Mouse (Mus musculus) granulocyte monocyte progenitor cell, adult 5-6 weeks (primary cell): ENCODE measurements around the gene Cfap73. TPM values are rescaled to one million over a fixed set of nuclear protein-coding genes. Genes with fewer than 3 reads are reported as not detected.

Source experiments
- ATAC-seq: replicated peaks from 2 replicates; pipeline ENCODE4 v1.8.0; 2016; ENCODE audit warnings: mild to moderate bottlenecking, moderate TSS enrichment, inconsistent platforms; ENCODE audit not compliant: poor library complexity, severe bottlenecking
- total RNA-seq, 2 experiments: library from RNA; stranded (forward) in 1 of 2; stranded (reverse) in 1 of 2; fragments of 200-712, 200-1000 nt in 1 of 2; fragments of >200 nt in 1 of 2; fragmentation: Nextera tagmentation in 1 of 2; gene quantifications; 2 replicates each; pipeline ENCODE4 v1.2.3; 2014 to 2017

Gene Cfap73
- total RNA-seq, 2 experiments from 2014 or later: not detected

DNA sequence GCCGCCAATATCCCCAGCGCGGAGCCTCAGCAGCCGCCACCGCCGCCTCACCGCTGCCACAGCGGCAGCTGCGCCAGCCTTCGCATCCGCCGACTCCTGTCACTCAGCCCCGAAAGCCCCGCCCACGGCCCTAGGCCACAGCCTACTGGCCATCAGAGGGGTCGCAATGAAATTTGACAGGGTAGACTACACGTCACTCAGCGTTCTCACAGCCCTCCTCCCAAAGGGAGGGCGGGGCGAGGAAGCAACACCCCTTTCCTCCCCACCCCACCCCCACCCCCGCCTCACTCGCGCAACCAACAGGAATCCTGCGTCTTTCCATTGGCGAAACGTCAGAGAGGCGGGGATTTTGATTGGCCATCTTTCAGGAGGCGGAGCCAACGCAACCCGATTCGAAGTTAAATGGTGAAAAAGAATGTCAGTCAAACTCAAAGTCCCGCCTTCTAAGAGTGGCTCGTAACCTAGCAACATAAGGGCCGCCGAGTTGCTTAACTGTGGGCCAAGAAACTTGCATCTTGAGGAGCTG, 45.4 kb downstream of the Cfap73 start, which contains the start of the genes Tpcn1 and Iqcd:
Tpcn1 (minus strand) TSS at position 105 of the 526 bp plus-strand sequence.
Iqcd (plus strand) TSS at position 448 of the 526 bp plus-strand sequence.
- ATAC-seq: peak; percentile 91

DNA sequence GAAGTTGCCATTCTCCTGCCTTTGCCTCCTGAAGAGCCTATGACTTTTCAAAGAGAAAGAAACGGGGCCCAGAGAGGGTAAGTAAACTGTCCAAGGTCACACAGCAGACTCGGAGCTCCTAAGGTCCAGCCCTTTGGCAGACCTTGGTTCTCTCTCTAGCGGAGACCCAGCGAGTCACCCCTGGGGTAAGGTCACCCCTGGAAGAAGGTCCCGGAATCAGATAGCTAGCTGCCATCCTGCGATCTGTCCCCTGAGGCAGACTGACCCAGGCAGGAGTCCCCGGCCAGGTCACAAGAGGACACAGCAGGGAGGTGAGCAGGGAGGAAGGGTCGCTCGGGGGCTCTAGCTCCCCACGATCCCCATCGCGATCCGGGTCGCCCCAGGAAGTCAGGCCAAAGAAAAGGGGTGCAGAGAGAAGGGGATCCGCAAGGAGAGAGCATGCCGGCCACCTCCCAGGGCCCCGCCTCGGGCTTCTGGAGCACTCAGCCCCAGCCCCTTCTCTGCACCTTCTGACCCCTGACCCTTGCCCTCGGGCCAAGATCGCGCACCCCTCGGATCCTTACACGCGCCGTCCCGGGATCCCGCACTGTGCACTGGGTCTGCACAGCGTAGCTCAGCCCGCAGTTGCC, 46.0 kb downstream of the Cfap73 start:
- no peak for ATAC-seq

DNA sequence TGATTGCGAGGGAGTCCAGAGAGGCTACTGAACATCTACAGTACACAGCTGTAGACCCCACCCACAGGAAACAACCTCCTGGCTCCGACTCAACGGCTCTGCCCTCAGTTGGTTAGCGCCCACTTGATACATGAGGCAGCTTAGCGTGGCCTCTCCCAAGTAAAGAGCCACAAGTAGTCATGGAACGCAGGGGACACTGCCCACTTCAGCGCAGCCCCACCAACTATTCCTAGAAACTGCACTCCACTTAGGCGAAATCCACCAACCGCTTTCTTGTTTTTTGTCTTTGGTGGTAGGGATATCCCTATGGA, 46.5 kb downstream of the Cfap73 start:
- ATAC-seq: no peak

DNA sequence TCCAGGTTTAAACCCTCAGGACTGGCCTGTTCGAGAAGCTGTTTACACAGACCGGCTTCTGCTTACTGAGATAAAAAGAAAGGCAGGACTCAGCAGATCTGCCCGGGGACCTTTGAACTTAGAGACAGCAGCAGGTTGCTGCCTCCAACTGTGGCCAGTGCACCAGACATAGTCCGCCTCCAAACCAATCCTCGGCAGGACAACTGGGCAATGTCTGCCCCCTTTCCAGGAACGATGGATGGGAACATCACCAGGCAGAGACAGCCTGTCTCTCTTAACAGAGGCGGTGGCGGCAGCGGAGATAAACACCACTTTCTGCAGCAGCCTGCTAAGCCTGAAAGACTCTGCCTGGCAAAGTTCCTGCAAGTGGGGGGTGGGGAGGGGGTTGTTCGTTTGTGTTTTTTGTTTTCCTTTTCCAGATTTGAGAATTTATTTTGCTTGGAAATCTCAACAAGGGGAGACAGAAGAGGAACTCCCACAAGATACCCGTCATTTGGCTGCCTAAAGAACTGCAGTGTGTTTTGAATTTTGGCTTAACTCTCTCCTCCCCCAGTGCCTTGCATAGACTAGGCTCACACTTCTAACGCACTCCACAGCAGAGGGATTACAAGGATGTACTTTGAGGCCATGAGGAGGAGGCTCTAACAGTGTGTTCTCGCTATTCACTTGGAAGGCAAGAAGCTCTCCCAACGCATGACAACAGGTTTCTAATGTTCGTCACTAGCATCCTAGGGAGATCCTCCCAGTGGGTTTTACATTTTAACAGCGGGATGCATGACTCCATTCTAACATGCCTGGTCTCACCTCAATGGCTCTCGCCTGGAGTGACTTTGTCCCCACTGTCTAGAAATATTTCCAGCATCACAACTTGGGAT, 47.1 kb downstream of the Cfap73 start:
- no peak for ATAC-seq

DNA sequence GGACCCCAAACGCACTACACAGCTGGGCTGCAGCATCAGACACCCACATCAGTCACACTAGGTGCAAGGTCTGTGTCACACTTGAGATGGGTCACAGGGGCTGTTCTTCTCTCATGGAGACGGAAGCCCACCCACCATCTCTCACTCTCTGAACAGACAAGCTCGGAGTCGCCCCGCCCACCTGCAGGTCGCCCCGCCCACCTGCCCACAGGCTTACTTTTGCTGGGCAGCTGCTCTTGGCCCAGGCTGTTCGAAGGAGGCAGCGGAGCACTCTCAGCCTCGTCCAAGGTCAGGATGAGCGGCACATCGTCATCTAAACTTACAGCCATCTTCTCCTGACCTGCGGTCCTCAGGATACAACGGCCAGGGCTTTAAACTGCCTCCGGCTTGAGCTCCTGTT, 49.1 kb downstream of the Cfap73 start:
- no peak for ATAC-seq

DNA sequence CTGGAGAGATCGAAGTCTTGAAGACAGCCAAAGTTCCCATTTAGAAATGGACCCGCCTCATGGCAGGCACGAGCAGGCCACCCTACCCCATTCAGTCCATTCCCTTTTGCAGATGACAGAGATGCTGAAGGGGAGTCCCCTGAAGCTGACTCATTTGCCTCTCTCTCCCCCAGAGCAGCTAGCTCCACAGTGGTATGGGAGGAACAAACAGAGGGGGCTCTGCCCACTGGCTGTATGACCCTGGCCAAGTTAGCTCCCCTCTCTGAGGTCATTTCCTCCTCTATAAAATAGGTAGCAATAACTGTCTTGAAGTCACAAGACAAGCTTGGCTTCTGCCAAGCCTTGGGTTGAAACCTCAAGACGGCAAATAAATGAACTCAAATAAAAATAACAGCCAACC, 50.5 kb downstream of the Cfap73 start:
- no peak for ATAC-seq

DNA sequence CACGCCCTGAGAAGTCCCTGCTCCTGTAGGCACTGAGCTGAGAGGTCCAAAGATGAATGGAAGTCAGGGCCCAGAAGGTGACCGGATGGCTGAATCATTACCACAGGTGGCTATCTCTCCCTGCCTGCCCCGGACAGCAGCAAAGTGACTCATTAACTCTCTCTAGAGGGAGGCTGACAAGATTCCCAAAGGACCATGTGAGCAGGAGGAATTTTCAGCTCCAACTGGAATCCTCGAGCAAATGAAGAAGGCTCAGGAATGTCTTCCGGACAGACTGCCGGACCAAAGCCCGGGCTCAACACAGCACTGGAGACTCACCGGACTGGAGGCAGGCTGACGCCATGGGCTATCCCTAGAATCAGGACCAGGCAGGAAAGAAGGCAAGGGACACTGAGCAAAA, 52.0 kb downstream of the Cfap73 start:
- ATAC-seq: no peak

DNA sequence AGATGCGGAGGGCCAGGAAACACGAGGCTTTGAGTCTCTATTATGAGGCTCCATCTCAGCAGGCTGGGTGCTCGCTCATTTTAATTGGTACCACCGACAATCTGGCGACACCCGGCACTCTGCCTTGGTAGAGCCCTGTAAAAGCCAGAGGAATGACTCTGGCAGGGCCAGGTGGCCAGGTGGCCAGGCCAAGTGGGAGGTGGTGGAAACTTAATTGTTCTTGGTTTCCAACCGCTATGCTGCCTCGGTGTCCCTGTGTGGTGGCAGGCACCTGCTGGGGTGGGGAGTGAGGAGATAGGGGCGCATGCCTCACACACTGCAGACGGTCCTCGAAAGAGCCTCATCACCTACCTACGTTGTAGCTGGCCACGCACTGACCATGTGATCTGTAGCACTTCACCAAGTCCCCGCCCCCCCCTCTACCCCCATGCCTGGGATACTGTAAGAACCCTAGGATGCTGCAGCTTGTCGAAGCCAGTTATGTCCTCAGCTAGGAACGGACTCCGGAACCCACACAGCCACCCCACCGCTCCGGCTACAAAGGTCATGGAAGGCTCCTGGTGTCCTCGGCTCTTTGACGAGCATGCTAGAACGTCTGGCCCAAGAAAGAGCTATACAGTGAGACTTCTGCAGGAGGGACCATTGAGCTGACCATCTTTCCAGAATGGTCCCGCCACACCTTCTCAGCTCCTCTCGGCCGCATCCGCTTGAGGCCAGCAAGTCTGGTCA, 54.0 kb downstream of the Cfap73 start:
- no peak for ATAC-seq

DNA sequence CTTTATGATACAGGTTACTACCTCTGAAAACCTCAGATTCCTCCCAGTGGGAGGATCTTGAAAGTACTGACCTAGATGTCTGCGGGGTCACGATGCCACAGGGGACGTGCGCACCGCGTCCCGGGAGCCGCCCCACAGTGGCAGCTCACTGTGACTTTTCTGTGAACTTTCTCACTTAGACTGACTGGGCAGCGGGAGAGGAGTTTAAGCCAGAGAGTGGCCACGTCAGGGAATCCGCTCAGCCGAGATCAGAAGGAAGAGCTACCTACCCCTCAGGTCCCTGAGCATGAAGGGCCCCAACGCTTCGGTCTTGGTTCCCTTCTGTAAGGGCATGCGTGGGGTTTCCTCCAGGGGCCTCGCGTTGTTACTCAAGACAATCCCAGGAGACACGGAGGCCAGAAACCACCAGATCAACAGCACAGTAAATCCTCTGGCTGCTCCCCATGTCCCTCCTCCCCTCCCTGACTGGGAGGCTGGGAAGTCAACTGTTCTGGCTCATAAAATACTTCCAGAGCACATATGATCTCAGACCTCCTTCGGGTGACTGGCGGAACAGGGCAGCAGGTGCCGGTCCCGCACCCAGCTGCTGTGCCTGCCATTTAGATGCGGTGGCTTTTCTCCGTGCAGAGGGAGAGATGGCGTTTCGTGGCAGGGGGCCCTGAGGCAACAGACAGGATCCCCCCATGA, 54.7 kb downstream of the Cfap73 start:
- peak; percentile 47 for ATAC-seq

DNA sequence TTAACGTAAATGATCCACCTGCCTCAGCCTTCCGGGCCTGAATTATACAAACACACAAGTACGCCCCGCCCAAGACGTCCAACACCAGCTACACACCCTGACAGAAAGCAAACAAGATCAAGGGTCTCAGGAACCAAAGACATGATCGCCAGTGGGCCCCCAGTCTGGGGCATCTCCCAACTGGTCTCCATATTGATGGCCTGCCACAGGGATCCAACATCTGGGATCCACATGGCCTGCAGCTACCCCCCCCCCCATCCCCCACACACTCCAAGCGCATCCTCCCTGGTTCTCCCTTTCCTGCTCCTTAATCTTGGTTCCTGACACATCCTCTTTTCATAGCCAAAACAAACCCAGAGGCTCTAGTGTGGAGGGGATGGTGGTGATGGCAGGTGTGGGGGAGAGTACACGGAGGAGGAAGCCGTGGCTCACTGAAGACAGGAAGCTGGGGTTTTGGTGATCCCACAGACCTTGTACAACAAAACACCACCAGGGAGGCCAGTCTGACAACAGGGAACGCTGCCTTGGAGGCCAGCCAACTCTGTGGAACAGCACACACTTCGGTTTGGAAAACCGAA, 55.4 kb downstream of the Cfap73 start:
- peak; percentile 77 for ATAC-seq

Other genes with a start within 250 kb of the Cfap73 start
- not detected in 2 replicates for gene Lhx5, start 202.5 kb downstream of the Cfap73 start, total RNA-seq (2014; fragmentation: Nextera tagmentation)
- not detected in 2 replicates for gene Lhx5, start 202.5 kb downstream of the Cfap73 start, total RNA-seq (2017)
- gene Sdsl, start 161.4 kb downstream of the Cfap73 start, total RNA-seq (2014; fragmentation: Nextera tagmentation): 1.3 and 3.5 TPM in 2 replicates
- gene Sdsl, start 161.4 kb downstream of the Cfap73 start, total RNA-seq (2017): 2.4 and 2.8 TPM in 2 replicates
- gene Sds, start 157.7 kb downstream of the Cfap73 start, total RNA-seq (2014; fragmentation: Nextera tagmentation): not detected in 2 replicates
- not detected in 2 replicates for gene Sds, start 157.7 kb downstream of the Cfap73 start, total RNA-seq (2017)
- 18.2 and 20.8 TPM in 2 replicates for gene Plbd2, start 130.6 kb downstream of the Cfap73 start, total RNA-seq (2014; fragmentation: Nextera tagmentation)
- gene Plbd2, start 130.6 kb downstream of the Cfap73 start, total RNA-seq (2017): 8.9 and 9.4 TPM in 2 replicates
- 24.9 and 38.3 TPM in 2 replicates for gene Slc8b1, start 123.1 kb downstream of the Cfap73 start, total RNA-seq (2014; fragmentation: Nextera tagmentation)
- 30.1 and 31.8 TPM in 2 replicates for gene Slc8b1, start 123.1 kb downstream of the Cfap73 start, total RNA-seq (2017)
- 28.8 and 41.5 TPM in 2 replicates for gene Tpcn1, start 45.6 kb downstream of the Cfap73 start, total RNA-seq (2014; fragmentation: Nextera tagmentation)
- 12.7 and 14.1 TPM in 2 replicates for gene Tpcn1, start 45.6 kb downstream of the Cfap73 start, total RNA-seq (2017)
- gene Iqcd, start 45.2 kb downstream of the Cfap73 start, total RNA-seq (2014; fragmentation: Nextera tagmentation): not detected in 2 replicates
- not detected in 2 replicates for gene Iqcd, start 45.2 kb downstream of the Cfap73 start, total RNA-seq (2017)
- gene Rita1, start 21.6 kb downstream of the Cfap73 start, total RNA-seq (2014; fragmentation: Nextera tagmentation): 3.0 and 5.3 TPM in 2 replicates
- gene Rita1, start 21.6 kb downstream of the Cfap73 start, total RNA-seq (2017): 1.8 and 3.9 TPM in 2 replicates
- gene Ddx54, start 21.5 kb downstream of the Cfap73 start, total RNA-seq (2014; fragmentation: Nextera tagmentation): 21.5 and 27.9 TPM in 2 replicates
- gene Ddx54, start 21.5 kb downstream of the Cfap73 start, total RNA-seq (2017): 33.1 and 38.7 TPM in 2 replicates
- not detected in 2 replicates for gene Rasal1, start 14.6 kb upstream of the Cfap73 start, total RNA-seq (2014; fragmentation: Nextera tagmentation)
- gene Rasal1, start 14.6 kb upstream of the Cfap73 start, total RNA-seq (2017): not detected in 2 replicates
- not detected in 2 replicates for gene Dtx1, start 77.7 kb upstream of the Cfap73 start, total RNA-seq (2014; fragmentation: Nextera tagmentation)
- gene Dtx1, start 77.7 kb upstream of the Cfap73 start, total RNA-seq (2017): not detected in 2 replicates
- 0.47 TPM in 1 of 2 replicates, not detected in the other for gene Oas2, start 115.6 kb upstream of the Cfap73 start, total RNA-seq (2014; fragmentation: Nextera tagmentation)
- gene Oas2, start 115.6 kb upstream of the Cfap73 start, total RNA-seq (2017): 1.0 TPM in 1 of 2 replicates, not detected in the other
- gene Oas3, start 143.4 kb upstream of the Cfap73 start, total RNA-seq (2014; fragmentation: Nextera tagmentation): 0.17 and 1.3 TPM in 2 replicates
- gene Oas3, start 143.4 kb upstream of the Cfap73 start, total RNA-seq (2017): 0.77 and 0.90 TPM in 2 replicates
- gene Oas1e, start 161.3 kb upstream of the Cfap73 start, total RNA-seq (2014; fragmentation: Nextera tagmentation): not detected in 2 replicates
- not detected in 2 replicates for gene Oas1e, start 161.3 kb upstream of the Cfap73 start, total RNA-seq (2017)
- 3.8 TPM in 1 of 2 replicates, not detected in the other for gene Oas1c, start 178.3 kb upstream of the Cfap73 start, total RNA-seq (2014; fragmentation: Nextera tagmentation)
- gene Oas1c, start 178.3 kb upstream of the Cfap73 start, total RNA-seq (2017): 0.21 and 2.5 TPM in 2 replicates
- gene Oas1f, start 213.1 kb upstream of the Cfap73 start, total RNA-seq (2014; fragmentation: Nextera tagmentation): not detected in 2 replicates
- not detected in 2 replicates for gene Oas1f, start 213.1 kb upstream of the Cfap73 start, total RNA-seq (2017)
- not detected in 2 replicates for gene Oas1h, start 227.2 kb upstream of the Cfap73 start, total RNA-seq (2014; fragmentation: Nextera tagmentation)
- gene Oas1h, start 227.2 kb upstream of the Cfap73 start, total RNA-seq (2017): not detected in 2 replicates